Mouse (Mus musculus) liver, embryonic 11.5 days (tissue): Measurements from ENCODE around the gene Veph1. TPM values are rescaled to one million over a fixed set of nuclear protein-coding genes. Genes with fewer than 3 reads are reported as not detected.

Source experiments
- ATAC-seq: fragments of 200-750 bp; cut with Nextera tagmentation; replicated peaks from 2 replicates; pipeline ENCODE4 v1.8.0; 2017; ENCODE audit warnings: moderate number of reproducible peaks, mild to moderate bottlenecking, moderate TSS enrichment, moderate library complexity; ENCODE audit not compliant: low FRiP score
- DNase-seq: peaks from one replicate; pipeline ENCODE4 v3.0.0-alpha.2; 2017; ENCODE audit warnings: low spot score
- H3K27ac ChIP-seq: fragments of 300-500 bp; sonication (generic); 2 replicates; pipeline ENCODE4 v1.5.1; 2014; ENCODE audit warnings: mild to moderate bottlenecking, low read depth, low read length, control low read depth
- H3K27me3 ChIP-seq: fragments of 300-500 bp; sonication (generic); replicated peaks from 2 replicates; pipeline ENCODE4 v1.6.1; 2014; ENCODE audit warnings: low read length, mixed read lengths; ENCODE audit not compliant: control insufficient read depth, insufficient read depth
- H3K36me3 ChIP-seq: fragments of 300-500 bp; sonication (generic); 2 replicates; pipeline ENCODE4 v1.6.1; 2014; ENCODE audit warnings: mild to moderate bottlenecking, low read length, moderate library complexity, mixed read lengths; ENCODE audit not compliant: control insufficient read depth, insufficient read depth
- H3K4me1 ChIP-seq: fragments of 300-500 bp; sonication (generic); replicated peaks from 2 replicates; pipeline ENCODE4 v1.6.1; 2014; ENCODE audit warnings: low read length, mixed read lengths; ENCODE audit not compliant: control insufficient read depth, insufficient read depth
- H3K4me2 ChIP-seq: fragments of 300-500 bp; sonication (generic); 2 replicates; pipeline ENCODE4 v1.6.1; 2014; ENCODE audit warnings: mild to moderate bottlenecking, control low read depth, moderate library complexity
- H3K4me3 ChIP-seq: fragments of 300-500 bp; sonication (generic); 2 replicates; pipeline ENCODE4 v1.5.1; 2014; ENCODE audit warnings: low read depth, low read length, control low read depth
- H3K9ac ChIP-seq: fragments of 300-500 bp; sonication (generic); 2 replicates; pipeline ENCODE4 v1.6.1; 2014; ENCODE audit warnings: low read depth, low read length, control low read depth
- H3K9me3 ChIP-seq: fragments of 300-500 bp; sonication (generic); 2 replicates; pipeline ENCODE4 v1.6.1; 2016; ENCODE audit warnings: low read length, inconsistent platforms, mixed read lengths; ENCODE audit not compliant: control insufficient read depth
- WGBS: fragments of 180-500 bp; shearing (Covaris S2); extraction: QIAGEN DNeasy Blood & Tissue Kit; methylation state at CpG from one replicate; pipeline ENCODE4 v1.1.7; 2014; 5-methylcytosine and 5-hydroxymethylcytosine counted together
- polyA plus RNA-seq: library from polyadenylated mRNA; unstranded; fragments of >200 nt; fragmentation: Nextera tagmentation; extraction: Ambion mirVana; gene quantifications from 2 replicates; pipeline ENCODE4 v1.2.1, GENCODE M21; 2014

Veph1 gene
- polyA plus RNA-seq, 1 experiment from 2014 or later: 0.14 TPM

- H3K4me2 ChIP-seq: no peak overlapping the region
- no peak overlapping the region for H3K9ac ChIP-seq
- no peaks in the 10 kb centered on the region for H3K9me3 ChIP-seq
- no peaks in the 10 kb centered on the region for H3K4me1 ChIP-seq
- DNase-seq: no peak
- no peak overlapping the region for H3K27ac ChIP-seq
- no peaks in the 10 kb centered on the region for H3K36me3 ChIP-seq
- 79% methylated on average over 6 of the region's 6 CpGs for WGBS
- ATAC-seq: no peak
- H3K4me3 ChIP-seq: no peak overlapping the region
- no peaks in the 10 kb centered on the region for H3K27me3 ChIP-seq
Observed at GRCm38 (mm10) chr3:66162612-66163011, 134.0 kb downstream of the Veph1 start.

GRCm38 (mm10) chr3:66157947-66158346 lies 138.7 kb downstream of the Veph1 start:
- Histone ChIP-seq H3K4me3 (no peak overlapping the region), H3K4me1 (no peaks in the 10 kb centered on the region), H3K36me3 (no peaks in the 10 kb centered on the region), H3K4me2 (no peak overlapping the region), H3K9ac (no peak overlapping the region), H3K9me3 (no peaks in the 10 kb centered on the region), H3K27me3 (no peaks in the 10 kb centered on the region), H3K27ac (no peak overlapping the region)
- WGBS: 77% methylated on average over 8 of the region's 8 CpGs
- ATAC-seq (no peak), DNase-seq (no peak)

- no peak overlapping the region for H3K27ac ChIP-seq
- no peaks in the 10 kb centered on the region for H3K36me3 ChIP-seq
- H3K27me3 ChIP-seq: no peaks in the 10 kb centered on the region
- no peaks in the 10 kb centered on the region for H3K9me3 ChIP-seq
- ATAC-seq: no peak
- H3K4me3 ChIP-seq: no peak overlapping the region
- H3K4me1 ChIP-seq: no peaks in the 10 kb centered on the region
- no peak for DNase-seq
- WGBS: 71% methylated on average over 7 of the region's 7 CpGs
- H3K4me2 ChIP-seq: no peak overlapping the region
- H3K9ac ChIP-seq: no peak overlapping the region
Observed at GRCm38 (mm10) chr3:66137601-66138000, 159.0 kb downstream of the Veph1 start.

- Histone ChIP-seq H3K4me2 (no peak overlapping the region), H3K27me3 (no peaks in the 10 kb centered on the region), H3K9ac (no peak overlapping the region), H3K4me3 (no peak overlapping the region), H3K36me3 (no peaks in the 10 kb centered on the region), H3K9me3 (no peaks in the 10 kb centered on the region), H3K4me1 (no peaks in the 10 kb centered on the region), H3K27ac (no peak overlapping the region)
- WGBS: 60% methylated on average over 4 of the region's 4 CpGs
- DNase-seq (no peak), ATAC-seq (no peak)
Observed at GRCm38 (mm10) chr3:66131264-66131950, 165.2 kb downstream of the Veph1 start.

- ATAC-seq: no peak
- 36% methylated on average over 5 of the region's 5 CpGs for WGBS
- H3K27ac ChIP-seq: no peak overlapping the region
- H3K4me3 ChIP-seq: no peak overlapping the region
- no peak for DNase-seq
- no peak overlapping the region for H3K9ac ChIP-seq
- no peaks in the 10 kb centered on the region for H3K4me1 ChIP-seq
- H3K36me3 ChIP-seq: no peaks in the 10 kb centered on the region
- no peak overlapping the region for H3K4me2 ChIP-seq
- H3K27me3 ChIP-seq: no peaks in the 10 kb centered on the region
- no peaks in the 10 kb centered on the region for H3K9me3 ChIP-seq
Observed at GRCm38 (mm10) chr3:66129689-66130088, 166.9 kb downstream of the Veph1 start.

GRCm38 (mm10) chr3:66105493-66105892 lies 191.1 kb downstream of the Veph1 start:
- H3K27ac ChIP-seq: no peak overlapping the region
- H3K4me3 ChIP-seq: no peak overlapping the region
- H3K27me3 ChIP-seq: no peaks in the 10 kb centered on the region
- H3K9ac ChIP-seq: no peak overlapping the region
- WGBS: 66% methylated on average over 5 of the region's 5 CpGs
- no peaks in the 10 kb centered on the region for H3K4me1 ChIP-seq
- H3K9me3 ChIP-seq: no peaks in the 10 kb centered on the region
- no peak overlapping the region for H3K4me2 ChIP-seq
- H3K36me3 ChIP-seq: no peaks in the 10 kb centered on the region
- ATAC-seq (no peak), DNase-seq (no peak)

- no peak overlapping the region for H3K4me3 ChIP-seq
- no peaks in the 10 kb centered on the region for H3K4me1 ChIP-seq
- no peak for DNase-seq
- ATAC-seq: no peak
- H3K4me2 ChIP-seq: no peak overlapping the region
- no peak overlapping the region for H3K9ac ChIP-seq
- no peaks in the 10 kb centered on the region for H3K36me3 ChIP-seq
- WGBS: 84% methylated on average over 3 of the region's 3 CpGs
- H3K27ac ChIP-seq: no peak overlapping the region
- no peaks in the 10 kb centered on the region for H3K9me3 ChIP-seq
- H3K27me3 ChIP-seq: no peaks in the 10 kb centered on the region
Observed at GRCm38 (mm10) chr3:66102599-66102932, 194.1 kb downstream of the Veph1 start.

- H3K4me3 ChIP-seq: no peak overlapping the region
Observed at GRCm38 (mm10) chr3:66101809-66102598, 194.6 kb downstream of the Veph1 start.

GRCm38 (mm10) chr3:66101074-66101473 lies 195.6 kb downstream of the Veph1 start:
- no peak overlapping the region for H3K27ac ChIP-seq
- H3K9me3 ChIP-seq: no peaks in the 10 kb centered on the region
- no peak overlapping the region for H3K4me3 ChIP-seq
- H3K27me3 ChIP-seq: no peaks in the 10 kb centered on the region
- H3K36me3 ChIP-seq: no peaks in the 10 kb centered on the region
- no peak overlapping the region for H3K9ac ChIP-seq
- DNase-seq (no peak), ATAC-seq (no peak)
- no peak overlapping the region for H3K4me2 ChIP-seq
- H3K4me1 ChIP-seq: no peaks in the 10 kb centered on the region
- WGBS: 77% methylated on average over 2 of the region's 2 CpGs

More at GRCm38 (mm10) chr3:66101809-66102598, 194.6 kb downstream of the Veph1 start:
- Histone ChIP-seq H3K36me3 (no peaks in the 10 kb centered on the region), H3K9me3 (no peaks in the 10 kb centered on the region), H3K9ac (no peak overlapping the region), H3K4me2 (no peak overlapping the region), H3K4me1 (no peaks in the 10 kb centered on the region), H3K27ac (no peak overlapping the region), H3K27me3 (no peaks in the 10 kb centered on the region)
- 77% methylated on average over 11 of the region's 11 CpGs for WGBS
- DNase-seq (no peak), ATAC-seq (no peak)
